Mouse (Mus musculus) heart, postnatal 25 days (tissue): ENCODE results near the gene Tmem234. TPM values are rescaled to one million over a fixed set of nuclear protein-coding genes. Genes with fewer than 3 reads are reported as not detected.
"Not testable (repeated sequence)": the region's sequence is repeated elsewhere in the genome, so short reads cannot be mapped to it uniquely, and the experiment has no call there.

Source experiments
- DNase-seq: peaks from one replicate; pipeline ENCODE4 v3.0.0; 2022; ENCODE audit warnings: low spot score
- intact Hi-C: fragments of 180-260 bp; cut with DNase I; formaldehyde crosslinking; loops from one replicate; pipeline ENCODE4 v1.15.1; 2025
- total RNA-seq, 2 experiments: library from RNA; stranded (reverse); gene quantifications; 2 replicates each; pipeline ENCODE4 v1.2.3; 2021

Gene Tmem234
- 10 to 100 TPM; 38.5 to 42.3 TPM for total RNA-seq

DNA sequence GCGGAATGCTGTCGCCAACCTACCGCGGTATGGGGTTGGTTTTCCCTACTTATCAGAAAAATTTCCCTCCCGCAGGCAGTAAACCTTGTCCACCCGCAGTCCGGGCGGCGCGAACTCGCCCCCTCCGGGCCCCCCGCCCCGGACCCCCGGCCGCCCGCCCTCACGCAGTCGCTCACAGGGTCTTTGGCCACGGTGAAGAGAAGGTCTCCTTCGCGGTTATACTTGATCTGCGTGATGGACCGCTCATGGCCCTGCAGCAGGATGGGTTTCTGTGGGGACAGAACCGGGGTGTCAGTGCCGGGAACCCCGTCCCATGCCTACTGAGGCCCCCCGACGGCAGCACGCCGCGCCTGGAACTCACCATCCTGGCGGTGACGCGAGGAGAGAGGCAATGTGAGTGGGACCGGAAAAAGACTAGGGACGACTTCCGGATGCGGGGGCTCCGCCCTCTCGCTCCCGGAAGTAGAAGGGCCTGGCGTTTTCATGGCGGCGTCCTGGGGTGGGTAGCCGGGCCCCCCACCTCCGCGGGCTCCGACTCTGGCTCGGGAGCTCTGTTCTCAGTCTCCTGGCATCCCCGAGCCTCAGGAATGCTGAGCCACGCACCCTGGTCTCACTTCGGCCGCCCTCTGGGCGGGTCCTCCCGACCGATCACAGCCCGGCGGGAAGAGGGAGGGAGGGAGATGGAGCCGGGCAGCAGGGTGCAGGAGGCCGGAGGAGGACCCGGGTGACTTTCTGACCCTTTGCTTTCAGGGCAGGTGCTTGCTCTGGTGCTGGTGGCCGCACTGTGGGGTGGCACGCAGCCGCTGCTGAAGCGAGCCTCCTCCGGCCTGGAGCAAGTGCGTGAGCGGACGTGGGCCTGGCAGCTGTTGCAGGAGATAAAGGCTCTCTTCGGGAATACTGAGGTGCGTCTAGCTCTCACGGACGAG lies at the start of gene Tmem234, which contains the start of gene Eif3i:
TSS of gene Tmem234 (plus strand) at position 436 of the 926 bp plus-strand sequence.
TSS of gene Eif3i (minus strand) at position 416 of the 926 bp plus-strand sequence.
- intact Hi-C loops: loop anchor here (2.0 to 10.0 kb wide), 2 partner anchors 40 to 266 kb away; partner anchors contain the start of genes Rbbp4, Txlna and Zbtb8os
- peak; percentile 74 for DNase-seq

DNA sequence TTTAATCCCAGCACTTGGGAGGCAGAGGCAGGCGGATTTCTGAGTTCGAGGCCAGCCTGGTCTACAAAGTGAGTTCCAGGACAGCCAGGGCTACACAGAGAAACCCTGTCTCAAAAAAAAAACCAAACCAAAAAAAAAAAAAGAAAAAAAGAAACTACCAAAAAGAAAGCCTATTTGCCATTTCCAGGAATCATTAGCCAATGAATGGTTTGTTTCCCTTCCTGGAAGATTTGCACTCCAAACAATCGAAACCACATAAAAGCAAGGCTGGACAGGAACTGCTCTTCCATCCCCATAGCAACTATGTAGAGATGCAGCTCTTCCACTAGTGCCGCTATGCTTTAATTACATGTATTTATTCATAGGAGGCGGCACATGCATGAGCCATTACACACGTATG lies 46.0 kb upstream of the Tmem234 start:
- DNase-seq, intact Hi-C loops: not testable (repeated sequence)

DNA sequence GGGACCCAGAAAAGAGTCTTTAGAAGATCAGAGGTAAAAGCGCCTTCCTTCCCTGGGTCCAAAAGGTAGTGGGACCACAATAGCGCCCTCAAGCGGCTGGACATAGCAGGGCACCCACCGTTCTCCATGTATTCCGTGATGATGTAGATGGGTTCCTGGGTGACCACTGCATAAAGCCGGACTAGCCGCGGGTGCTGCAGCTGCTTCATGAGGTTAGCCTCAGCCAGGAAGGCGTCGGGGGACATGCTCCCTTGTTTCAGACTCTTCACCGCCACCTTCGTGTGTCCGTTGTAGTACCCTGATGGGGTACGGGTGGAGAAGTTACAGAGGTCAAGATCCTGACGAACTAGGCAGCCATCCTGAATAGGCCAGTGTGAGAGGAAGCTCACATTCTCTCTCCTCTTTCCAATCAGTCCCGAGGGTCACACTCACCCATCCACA lies 45.0 kb upstream of the Tmem234 start:
- intact Hi-C loops: no loop called here
- DNase-seq: no peak

DNA sequence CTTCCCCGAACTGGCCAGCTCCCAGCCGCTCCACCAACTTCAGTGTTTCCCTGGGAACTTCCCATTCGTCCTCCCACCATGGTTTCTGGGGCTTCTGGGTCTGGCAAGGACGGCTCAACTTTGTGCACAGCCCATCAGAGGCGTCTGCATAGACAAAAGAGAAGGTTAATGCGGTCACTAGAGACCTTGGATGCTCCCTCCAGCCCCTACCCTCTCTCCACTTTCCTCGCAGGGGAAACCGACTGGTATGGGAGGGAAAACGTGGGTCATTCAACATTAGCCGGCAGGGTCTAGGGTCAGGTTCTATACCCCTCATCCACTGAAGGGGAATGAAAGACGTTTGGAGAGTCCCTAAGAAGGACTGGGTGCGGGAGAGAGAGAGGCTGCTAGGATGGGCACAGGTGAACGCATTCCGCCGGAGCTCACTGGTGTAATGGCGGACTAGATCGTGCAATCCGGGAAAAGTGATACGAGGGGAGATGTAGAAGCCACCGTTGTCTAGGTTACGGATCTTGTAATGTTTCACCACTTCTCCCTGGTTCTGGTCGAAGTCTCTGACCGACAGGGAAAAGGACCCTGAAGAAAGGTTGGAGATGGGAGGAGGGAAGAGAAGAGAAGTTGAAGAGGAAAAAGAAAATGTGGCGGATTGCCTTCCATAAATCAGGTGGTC lies 44.5 kb upstream of the Tmem234 start:
- intact Hi-C loops: no loop called here
- DNase-seq: no peak

DNA sequence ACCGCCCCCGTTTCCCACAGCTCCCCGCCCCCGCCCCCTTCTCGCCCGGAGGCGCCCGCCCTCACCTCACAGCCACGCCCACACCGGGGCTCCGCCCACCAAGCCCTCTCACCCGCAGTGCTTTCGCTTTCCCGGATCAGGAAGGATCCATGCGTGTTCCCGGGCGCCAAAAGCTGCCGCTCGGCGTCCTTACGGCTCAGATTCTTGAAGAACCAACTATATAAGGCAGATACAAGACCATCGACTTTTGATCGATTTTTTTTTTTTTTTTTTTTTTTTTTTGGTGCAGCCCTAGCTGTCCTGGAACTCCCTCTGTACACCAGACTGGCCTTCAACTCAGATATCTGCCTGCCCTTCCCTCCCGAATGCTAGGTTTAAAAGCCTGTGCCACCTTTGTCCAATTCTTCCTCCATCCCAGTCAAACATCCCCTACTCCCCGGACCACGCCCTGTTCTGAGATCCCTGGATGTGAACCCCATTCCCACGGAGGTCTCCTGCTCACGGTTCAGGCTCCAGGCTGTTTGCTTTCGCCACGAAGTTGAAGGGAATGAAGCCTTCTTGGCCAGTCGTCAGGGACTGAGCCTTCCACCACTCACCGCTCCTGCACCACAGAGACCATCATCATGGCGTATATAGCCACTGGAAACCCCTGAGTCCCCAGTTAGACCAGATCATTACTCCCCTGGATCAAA lies 43.8 kb upstream of the Tmem234 start:
- intact Hi-C loops: no loop called here
- DNase-seq: peak; percentile 75

DNA sequence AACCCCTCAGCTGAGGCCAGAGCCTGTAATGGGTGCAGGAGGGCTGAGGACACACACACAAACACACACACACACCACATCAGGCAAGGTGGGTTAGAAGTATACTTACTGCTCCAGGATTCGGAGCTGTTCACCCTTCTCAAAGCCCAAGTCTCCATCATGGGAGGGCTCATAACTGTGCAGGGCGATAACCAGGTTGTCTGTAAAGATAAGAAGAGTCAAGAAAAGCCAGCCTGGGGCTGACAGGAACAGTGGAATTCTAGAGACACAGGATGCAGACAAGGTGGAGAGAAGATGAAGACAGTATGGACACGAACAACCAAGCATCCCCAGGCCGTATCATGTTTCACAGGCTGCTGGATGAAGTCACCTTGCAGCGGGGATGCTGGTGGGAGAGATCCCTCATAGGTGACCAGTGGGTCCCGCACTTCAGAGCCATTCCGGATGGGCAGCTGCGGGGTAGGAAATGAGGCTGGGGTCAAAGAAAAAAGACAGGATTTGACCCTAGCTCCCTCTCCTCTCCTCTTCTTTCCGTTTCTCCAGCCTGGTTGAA lies 43.1 kb upstream of the Tmem234 start:
- DNase-seq: no peak
- intact Hi-C loops: no loop called here

DNA sequence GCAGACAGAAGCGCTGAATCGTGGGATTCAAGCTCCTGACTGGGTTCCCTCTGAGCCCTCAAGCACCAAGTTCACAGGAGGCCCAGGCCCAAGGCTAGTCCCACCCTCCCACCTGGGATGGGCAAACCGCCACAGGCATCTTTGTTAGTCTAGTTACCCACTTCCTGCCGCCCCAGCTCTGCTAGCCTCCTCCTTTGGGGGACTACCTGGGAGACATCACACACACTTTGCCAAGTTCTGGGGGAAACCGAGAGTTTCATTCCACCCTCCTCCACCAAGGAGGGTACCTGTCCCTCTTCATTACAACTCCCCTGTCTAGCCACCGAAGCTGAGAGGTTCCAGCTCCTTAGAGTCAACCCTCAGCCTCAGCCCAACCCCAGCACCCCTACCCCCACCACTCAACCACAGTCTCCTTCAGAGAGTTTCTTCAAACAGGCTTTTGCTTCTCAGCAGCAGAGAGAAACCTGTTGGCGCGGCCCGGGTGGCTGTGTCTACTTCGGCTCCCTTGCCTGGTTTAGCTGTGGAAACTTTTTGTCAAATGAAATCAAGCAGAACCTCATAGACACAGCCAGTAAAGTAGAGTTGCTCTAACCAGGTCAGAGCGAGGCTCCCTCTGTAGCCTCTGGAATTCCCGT lies 42.0 kb upstream of the Tmem234 start:
- no peak for DNase-seq
- intact Hi-C loops: no loop called here

DNA sequence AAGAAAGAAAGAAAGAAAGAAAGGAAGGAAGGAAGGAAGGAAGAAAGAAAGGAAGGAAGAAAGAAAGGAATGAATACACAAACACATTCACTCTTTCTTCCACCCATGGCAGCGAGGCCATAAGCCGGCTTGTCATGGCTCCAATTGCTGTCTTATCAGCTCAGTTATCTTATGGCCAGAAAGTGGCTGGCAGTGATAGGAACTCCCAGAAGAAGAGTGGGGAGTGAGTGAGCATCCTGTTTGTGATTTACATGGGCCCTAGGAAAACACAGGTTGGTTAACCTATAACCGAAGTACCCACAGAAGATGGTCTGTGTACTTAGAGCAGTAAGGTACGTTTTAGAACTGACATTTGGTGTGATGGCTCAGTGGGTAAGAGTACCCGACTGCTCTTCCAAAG lies 39.3 kb upstream of the Tmem234 start:
- intact Hi-C loops: no loop called here
- DNase-seq: no peak

DNA sequence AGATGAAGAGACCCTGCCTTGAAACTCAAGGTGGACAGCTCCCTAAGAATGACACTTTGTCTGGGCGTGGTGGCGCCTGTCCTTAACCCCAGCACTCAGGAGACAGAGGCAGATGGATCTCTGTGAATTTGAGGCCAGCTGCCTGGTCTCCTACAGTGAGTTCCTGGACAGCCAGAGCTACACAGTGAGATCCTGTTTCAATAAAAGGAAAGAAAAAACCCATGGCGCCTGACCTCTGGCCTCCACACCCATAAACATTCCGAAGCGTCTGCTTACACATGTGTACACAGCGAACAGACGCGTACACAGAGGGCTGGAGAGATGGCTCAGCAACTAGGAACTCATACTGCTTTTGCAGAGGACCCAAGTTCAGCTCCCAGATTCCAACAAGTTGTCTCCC lies 36.8 kb upstream of the Tmem234 start:
- no peak for DNase-seq
- intact Hi-C loops: no loop called here

DNA sequence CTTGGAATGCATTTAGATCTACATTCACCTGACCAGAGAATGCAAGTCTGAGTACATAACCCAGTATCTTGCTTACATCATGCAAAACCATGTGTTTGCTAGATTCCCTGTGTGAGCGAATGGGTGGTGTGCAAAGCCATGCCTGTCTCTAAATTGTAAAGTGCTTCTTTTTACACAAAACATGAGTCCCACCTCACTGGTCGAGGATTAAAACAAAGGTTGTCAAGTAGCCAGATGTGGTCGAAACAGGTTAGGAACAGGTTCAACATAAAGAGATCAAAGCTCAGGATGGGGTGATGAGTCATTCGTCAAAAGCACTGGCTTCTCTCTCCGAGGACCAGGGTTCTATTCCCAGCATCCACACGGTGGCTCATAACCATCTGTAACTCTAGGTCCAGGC lies 35.3 kb upstream of the Tmem234 start:
- intact Hi-C loops: no loop called here
- no peak for DNase-seq

DNA sequence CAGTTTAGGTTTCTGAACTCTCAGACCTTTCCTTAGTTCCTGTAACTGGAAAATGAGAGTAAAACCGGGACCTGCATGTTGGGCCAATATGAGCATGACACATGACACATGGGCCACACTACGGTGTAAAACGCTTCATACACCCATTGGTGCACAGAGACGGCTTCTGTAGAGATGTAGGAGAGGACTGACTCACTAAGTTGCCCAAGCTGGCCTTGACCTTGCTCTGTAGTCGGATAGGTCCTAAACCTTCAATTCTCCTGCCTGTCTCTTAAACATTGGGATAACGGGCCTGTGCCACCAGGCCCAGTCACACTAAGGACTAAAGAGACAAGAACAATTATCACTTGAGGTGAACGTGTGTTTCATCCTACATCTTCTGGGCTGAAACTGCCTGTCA lies 32.1 kb upstream of the Tmem234 start:
- intact Hi-C loops: no loop called here
- DNase-seq: no peak

DNA sequence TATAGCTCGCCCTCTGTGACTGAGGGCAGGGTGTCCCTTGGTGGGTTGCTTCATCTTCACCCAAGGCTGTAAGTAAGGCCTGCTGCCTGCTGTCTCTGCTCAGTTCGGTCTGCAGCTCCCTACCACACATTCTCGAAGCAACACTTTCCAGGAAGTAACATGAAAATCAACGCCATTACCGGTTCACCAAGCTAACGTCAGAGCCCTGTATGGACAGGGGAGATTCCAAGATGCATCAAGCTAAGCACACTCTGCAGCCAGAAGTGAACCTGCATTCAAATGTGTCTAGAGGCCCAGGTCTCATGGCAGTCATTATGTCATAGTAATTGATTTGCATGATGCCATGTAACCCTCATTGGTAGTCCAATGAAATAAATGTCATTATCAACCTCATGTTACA lies 30.4 kb upstream of the Tmem234 start:
- intact Hi-C loops: no loop called here

DNA sequence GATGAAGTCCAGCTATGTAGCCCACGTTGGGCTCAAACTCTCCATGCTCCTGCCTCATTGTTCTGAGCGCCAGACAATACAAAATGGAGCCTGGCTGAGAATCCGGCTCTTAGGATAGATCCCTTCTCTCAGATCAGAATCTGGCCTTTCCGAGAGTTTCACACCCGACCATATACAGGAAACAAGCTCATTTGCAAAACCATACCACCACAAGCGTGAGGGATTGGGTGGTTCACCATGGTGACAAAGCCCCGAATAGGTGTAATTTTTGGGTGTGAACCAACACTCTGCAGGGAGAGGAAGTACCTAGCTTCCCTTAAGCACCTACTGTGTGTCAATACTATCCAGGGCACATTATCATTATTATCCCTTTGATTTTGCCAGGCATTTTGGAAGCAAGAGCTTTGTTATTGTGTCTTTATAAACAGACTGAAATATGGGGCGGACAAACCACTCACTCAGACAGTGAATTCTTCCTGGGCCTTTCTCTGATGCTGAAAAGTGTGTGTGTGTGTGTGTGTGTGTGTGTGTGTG lies 28.9 kb upstream of the Tmem234 start:
- no peak for DNase-seq
- intact Hi-C loops: no loop called here

More for the DNA sequence above, 30.4 kb upstream of the Tmem234 start:
- no peak for DNase-seq

DNA sequence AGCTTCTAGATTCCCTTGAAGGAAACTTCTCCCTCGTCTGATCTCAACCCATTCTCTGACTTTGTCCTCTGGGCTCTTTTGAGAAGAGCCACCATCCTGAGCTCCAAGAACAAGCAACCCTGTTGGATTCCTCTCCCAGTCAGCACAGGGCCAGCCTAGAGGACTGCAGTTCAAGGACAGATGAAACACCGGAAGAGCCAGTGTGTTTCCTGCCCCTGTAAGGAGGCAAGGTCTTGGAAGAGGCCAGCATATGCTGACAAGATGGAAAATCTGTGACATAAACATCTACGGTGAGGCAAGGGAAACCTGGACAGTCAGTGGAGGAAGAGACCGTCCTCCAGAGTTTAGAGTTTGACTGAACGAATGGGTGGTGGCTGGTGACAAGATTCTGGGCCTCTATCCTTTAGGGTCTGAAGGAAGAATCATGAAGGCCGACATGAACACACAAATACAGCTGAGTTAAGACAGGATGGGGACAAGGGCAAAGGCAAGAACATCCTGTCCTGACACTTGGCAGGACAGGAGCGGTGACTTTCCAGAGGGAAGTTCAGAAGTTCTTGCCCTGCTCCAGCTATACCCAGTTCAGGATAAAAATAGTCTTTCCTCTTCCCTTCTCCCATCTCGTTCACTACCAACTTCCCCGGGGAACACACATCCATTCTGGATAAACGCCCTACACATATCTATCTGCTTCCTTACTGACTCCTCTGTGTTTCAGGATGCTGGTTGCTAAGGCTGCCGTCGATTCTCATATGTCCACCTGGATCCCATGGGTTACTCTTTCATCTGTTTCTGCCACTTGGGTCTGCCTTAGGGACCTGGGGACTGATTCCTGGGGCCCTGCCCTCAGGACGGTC lies 28.0 kb upstream of the Tmem234 start:
- intact Hi-C loops: no loop called here
- DNase-seq: no peak

DNA sequence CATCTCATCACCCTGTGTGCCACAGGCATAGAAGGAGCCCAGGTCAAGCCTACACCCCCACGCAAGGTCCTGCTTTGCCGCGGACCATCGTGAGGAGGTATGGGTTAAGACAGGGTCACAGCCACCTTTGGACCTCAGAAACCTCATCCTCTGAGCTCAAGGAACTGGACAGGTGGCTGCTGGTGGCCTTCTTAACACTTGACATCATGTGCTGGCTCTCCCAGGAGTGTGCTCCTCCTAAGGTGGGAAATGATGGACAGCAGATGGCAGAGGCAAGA lies 27.4 kb upstream of the Tmem234 start:
- intact Hi-C loops: no loop called here
- no peak for DNase-seq

DNA sequence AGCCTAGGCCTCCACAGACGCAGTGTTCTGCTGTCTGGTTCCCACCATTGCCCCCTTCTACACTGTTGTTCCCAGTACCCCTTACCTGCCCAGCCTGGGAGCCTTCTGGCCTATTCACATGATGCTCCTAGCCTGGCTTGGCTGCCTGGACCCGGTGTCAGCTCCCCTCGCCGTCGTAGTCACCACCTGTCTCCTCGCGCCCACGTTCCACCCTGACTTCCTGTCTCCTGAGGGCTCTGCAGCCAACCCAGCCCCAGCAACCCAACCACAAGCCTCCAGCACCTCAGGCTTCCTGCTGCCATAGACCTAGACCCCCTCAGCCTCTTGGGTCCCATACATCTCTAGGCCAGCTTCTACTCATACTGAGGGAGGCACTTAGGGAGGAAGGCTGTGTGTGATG lies 27.0 kb upstream of the Tmem234 start, which contains the start of gene Lck:
TSS of gene Lck (minus strand) at position 212 of the 400 bp plus-strand sequence.
- intact Hi-C loops: no loop called here
- DNase-seq: no peak

DNA sequence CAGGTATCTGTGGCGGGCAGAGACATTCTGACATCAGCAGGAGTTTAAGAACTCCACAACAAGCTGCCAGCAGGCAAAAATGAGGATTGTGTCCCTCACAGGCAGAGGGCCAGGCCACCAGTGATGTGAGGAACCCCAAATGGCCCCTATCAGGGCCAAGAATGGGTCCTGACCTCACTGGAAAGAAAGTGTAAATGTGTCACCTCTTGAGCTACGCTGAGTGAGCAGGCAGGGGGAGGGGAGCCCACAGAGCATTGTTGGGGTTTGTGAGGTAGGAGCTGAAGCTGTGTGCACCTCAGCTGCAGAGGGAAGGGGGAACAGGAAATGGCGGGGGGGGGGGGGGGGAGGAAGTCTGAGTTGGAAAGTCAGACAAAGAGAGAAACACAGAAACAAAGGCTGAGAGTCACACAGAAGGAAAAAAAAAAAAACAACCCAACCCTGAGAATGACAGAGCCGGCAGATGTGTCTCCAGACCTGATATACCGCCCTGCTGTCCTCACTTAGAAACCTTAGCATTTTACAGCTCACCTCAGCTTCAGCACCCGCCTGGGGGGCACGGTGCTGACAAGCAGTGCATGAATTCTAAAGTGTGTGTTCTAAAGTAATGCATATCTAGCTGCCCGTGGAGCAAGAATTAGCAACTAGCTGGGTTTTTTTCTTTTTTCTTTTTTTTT lies 25.2 kb upstream of the Tmem234 start:
- no peak for DNase-seq
- intact Hi-C loops: no loop called here

DNA sequence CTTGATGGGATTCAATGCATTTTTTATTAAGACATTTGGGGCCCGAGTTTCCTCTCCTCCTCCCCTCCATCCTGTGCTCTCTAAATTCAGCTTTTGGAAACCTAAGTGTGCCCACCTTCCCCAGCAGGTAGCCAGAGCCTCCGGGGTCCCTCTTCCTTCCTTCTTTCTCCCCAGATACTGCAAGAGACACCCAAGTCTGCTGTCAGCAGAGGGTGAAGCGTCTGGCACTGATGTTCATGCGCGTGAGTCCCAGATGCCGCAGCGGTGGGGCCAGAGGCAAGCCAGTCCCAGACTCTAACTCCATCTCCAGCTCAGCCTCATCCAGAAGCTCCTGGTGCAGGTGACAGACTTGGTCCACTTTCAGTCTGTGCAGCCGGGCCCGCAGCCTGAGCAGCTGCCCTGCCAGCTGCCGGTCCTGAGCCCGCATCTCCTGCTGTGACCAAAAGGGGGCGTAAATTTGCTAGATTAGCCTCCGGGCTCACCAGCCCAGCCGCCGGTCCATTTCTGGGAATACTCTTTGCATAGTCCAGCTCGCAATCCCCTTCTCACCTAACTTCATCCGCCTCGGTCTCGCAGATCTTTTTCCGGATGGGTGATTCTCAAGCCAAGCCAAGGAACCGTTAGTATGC lies 23.5 kb upstream of the Tmem234 start:
- intact Hi-C loops: no loop called here
- DNase-seq: peak; percentile 47
